ENCODE assay signal across 1 mouse cellular context in the genomic region with DNA sequence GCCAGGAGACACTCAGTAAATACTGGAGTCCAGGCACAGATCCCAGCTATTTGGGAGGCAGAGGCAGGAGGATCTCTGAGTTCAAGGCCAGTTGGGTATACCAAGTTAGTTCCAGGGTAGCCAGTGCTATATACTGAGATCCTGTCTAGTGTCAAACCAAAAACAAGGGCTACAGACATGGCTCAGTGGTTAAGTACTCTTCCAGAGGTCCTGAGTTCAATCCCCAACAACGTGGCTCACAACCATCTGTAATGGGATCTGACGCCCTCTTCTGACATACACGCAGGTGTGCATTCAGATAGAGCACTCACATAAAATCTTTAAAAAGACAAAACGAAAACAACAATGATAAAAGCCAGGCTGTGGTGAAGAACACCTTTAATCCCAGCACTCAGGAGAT.
TF ChIP-seq lines count a peak whose summit lies in the region.

No protein-coding gene starts in this region.

TF ChIP-seq in CH12.LX, 34 proteins besides CTCF, POLR2A, EP300 and RAD21:
- no peak for TF ChIP-seq USF1 (IDR thresholded peaks at IDR 0.05; ENCODE audit: low read depth, low read length)
- no peak for TF ChIP-seq PAX5 (IDR thresholded peaks at IDR 0.05; ENCODE audit: low read length)
- TF ChIP-seq ETS1 (conservative IDR thresholded peaks at IDR 0.05; ENCODE audit: low read depth, low read length): no peak
- TF ChIP-seq MEF2A (IDR thresholded peaks at IDR 0.05; ENCODE audit: borderline replicate concordance, low read depth, low read length): no peak
- TF ChIP-seq GABPA (IDR thresholded peaks at IDR 0.05; ENCODE audit: insufficient replicate concordance, low read depth, low read length): no peak
- no peak for TF ChIP-seq TBP (conservative IDR thresholded peaks at IDR 0.05; ENCODE audit: low read depth, low read length)
TF ChIP-seq in CH12.LX: peak in this region for 0.
